Mouse (Mus musculus): Measurements from ENCODE around the gene Msrb3. TPM values are rescaled to one million over a fixed set of nuclear protein-coding genes. Genes with fewer than 3 reads are reported as not detected.

Msrb3 gene
- total and polyA plus RNA-seq, 2 experiments from 2014 or later: 1.6 to 5.6 TPM

- no peak for TF ChIP-seq CTCF (IDR thresholded peaks at IDR 0.05; ENCODE audit: low read depth)
- DNase-seq (ENCODE audit: low spot score): no peak
- no peak overlapping the region for H3K4me2 ChIP-seq (ENCODE audit: low read depth, low read length)
- no peaks in the 10 kb centered on the region for H3K27me3 ChIP-seq (ENCODE audit: insufficient read depth, low read length)
- H3K4me3 ChIP-seq (ENCODE audit: low read length): no peak overlapping the region
- H3K36me3 ChIP-seq (ENCODE audit: insufficient read depth, low read length): no peaks in the 10 kb centered on the region
- no peaks in the 10 kb centered on the region for H3K9me3 ChIP-seq (ENCODE audit: low read length)
- no peak for ATAC-seq
- no peak overlapping the region for H3K27ac ChIP-seq
- no peaks in the 10 kb centered on the region for H3K4me1 ChIP-seq (ENCODE audit: insufficient read depth, low read length)
- H3K9ac ChIP-seq (replicated peaks; ENCODE audit: low read length): no peak overlapping the region
- 81% methylated on average over 9 of the region's 9 CpGs for WGBS
These were observed 115.5 kb downstream of the Msrb3 start for GRCm38 (mm10) chr10:120783393-120783792.

- ATAC-seq (no peak), DNase-seq (ENCODE audit: low spot score) (no peak)
- no peaks in the 10 kb centered on the region for H3K27me3 ChIP-seq (ENCODE audit: insufficient read depth, low read length)
- no peaks in the 10 kb centered on the region for H3K4me1 ChIP-seq (ENCODE audit: insufficient read depth, low read length)
- no peak overlapping the region for H3K27ac ChIP-seq
- no peak overlapping the region for H3K4me3 ChIP-seq (ENCODE audit: low read length)
- no peaks in the 10 kb centered on the region for H3K9me3 ChIP-seq (ENCODE audit: low read length)
- no peak overlapping the region for H3K4me2 ChIP-seq (ENCODE audit: low read depth, low read length)
- H3K36me3 ChIP-seq (ENCODE audit: insufficient read depth, low read length): no peaks in the 10 kb centered on the region
- WGBS: 71% methylated on average over 3 of the region's 3 CpGs
- H3K9ac ChIP-seq (replicated peaks; ENCODE audit: low read length): no peak overlapping the region
- TF ChIP-seq CTCF (IDR thresholded peaks at IDR 0.05; ENCODE audit: low read depth): no peak
These were observed 121.4 kb downstream of the Msrb3 start for GRCm38 (mm10) chr10:120777499-120777898.

GRCm38 (mm10) chr10:120775361-120775760 lies 123.5 kb downstream of the Msrb3 start:
- Histone ChIP-seq H3K4me1 (ENCODE audit: insufficient read depth, low read length) (no peaks in the 10 kb centered on the region), H3K27ac (no peak overlapping the region), H3K9me3 (ENCODE audit: low read length) (no peaks in the 10 kb centered on the region), H3K9ac (replicated peaks; ENCODE audit: low read length) (no peak overlapping the region), H3K4me2 (ENCODE audit: low read depth, low read length) (no peak overlapping the region), H3K27me3 (ENCODE audit: insufficient read depth, low read length) (no peaks in the 10 kb centered on the region), H3K4me3 (ENCODE audit: low read length) (no peak overlapping the region), H3K36me3 (ENCODE audit: insufficient read depth, low read length) (no peaks in the 10 kb centered on the region)
- no peak for TF ChIP-seq CTCF (IDR thresholded peaks at IDR 0.05; ENCODE audit: low read depth)
- ATAC-seq (no peak), DNase-seq (ENCODE audit: low spot score) (no peak)
- 85% methylated on average over 4 of the region's 4 CpGs for WGBS

- no peak for TF ChIP-seq CTCF (IDR thresholded peaks at IDR 0.05; ENCODE audit: low read depth)
These were observed 131.5 kb downstream of the Msrb3 start for GRCm38 (mm10) chr10:120767418-120767817.

GRCm38 (mm10) chr10:120765398-120765797 lies 133.5 kb downstream of the Msrb3 start:
- ATAC-seq (no peak), DNase-seq (ENCODE audit: low spot score) (no peak)
- H3K9ac ChIP-seq (replicated peaks; ENCODE audit: low read length): no peak overlapping the region
- 88% methylated on average over 11 of the region's 11 CpGs for WGBS
- H3K36me3 ChIP-seq (ENCODE audit: insufficient read depth, low read length): no peaks in the 10 kb centered on the region
- peaks cover 5% of the 10 kb centered on the region for H3K4me1 ChIP-seq (ENCODE audit: insufficient read depth, low read length)
- TF ChIP-seq CTCF (IDR thresholded peaks at IDR 0.05; ENCODE audit: low read depth): no peak
- no peak overlapping the region for H3K4me3 ChIP-seq (ENCODE audit: low read length)
- no peak overlapping the region for H3K27ac ChIP-seq
- no peaks in the 10 kb centered on the region for H3K27me3 ChIP-seq (ENCODE audit: insufficient read depth, low read length)
- H3K9me3 ChIP-seq (ENCODE audit: low read length): no peaks in the 10 kb centered on the region
- no peak overlapping the region for H3K4me2 ChIP-seq (ENCODE audit: low read depth, low read length)

More at GRCm38 (mm10) chr10:120767418-120767817, 131.5 kb downstream of the Msrb3 start:
- no peaks in the 10 kb centered on the region for H3K27me3 ChIP-seq (ENCODE audit: insufficient read depth, low read length)
- H3K4me3 ChIP-seq (ENCODE audit: low read length): no peak overlapping the region
- peaks cover 5% of the 10 kb centered on the region for H3K4me1 ChIP-seq (ENCODE audit: insufficient read depth, low read length)
- no peak overlapping the region for H3K4me2 ChIP-seq (ENCODE audit: low read depth, low read length)
- H3K9ac ChIP-seq (replicated peaks; ENCODE audit: low read length): no peak overlapping the region
- no peaks in the 10 kb centered on the region for H3K36me3 ChIP-seq (ENCODE audit: insufficient read depth, low read length)
- WGBS: 96% methylated on average over 3 of the region's 3 CpGs
- no peak overlapping the region for H3K27ac ChIP-seq
- DNase-seq (ENCODE audit: low spot score): no peak
- no peaks in the 10 kb centered on the region for H3K9me3 ChIP-seq (ENCODE audit: low read length)
- ATAC-seq: no peak

- peak; percentile 68 for DNase-seq (ENCODE audit: low spot score)
- no peaks in the 10 kb centered on the region for H3K36me3 ChIP-seq (ENCODE audit: insufficient read depth, low read length)
- no peak overlapping the region for H3K9ac ChIP-seq (replicated peaks; ENCODE audit: low read length)
- H3K4me3 ChIP-seq (ENCODE audit: low read length): no peak overlapping the region
- H3K4me1 ChIP-seq (ENCODE audit: insufficient read depth, low read length): peaks cover 5% of the 10 kb centered on the region
- WGBS: 44% methylated on average over 13 of the region's 13 CpGs
- H3K4me2 ChIP-seq (ENCODE audit: low read depth, low read length): no peak overlapping the region
- TF ChIP-seq CTCF (IDR thresholded peaks at IDR 0.05; ENCODE audit: low read depth): no peak
- no peak overlapping the region for H3K27ac ChIP-seq
- peak; percentile 93 for ATAC-seq
- H3K9me3 ChIP-seq (ENCODE audit: low read length): no peaks in the 10 kb centered on the region
- H3K27me3 ChIP-seq (ENCODE audit: insufficient read depth, low read length): no peaks in the 10 kb centered on the region
These were observed 135.0 kb downstream of the Msrb3 start for GRCm38 (mm10) chr10:120763656-120764466.

GRCm38 (mm10) chr10:120762958-120763357 lies 135.9 kb downstream of the Msrb3 start:
- Histone ChIP-seq H3K36me3 (ENCODE audit: insufficient read depth, low read length) (no peaks in the 10 kb centered on the region), H3K4me2 (ENCODE audit: low read depth, low read length) (no peak overlapping the region), H3K4me1 (ENCODE audit: insufficient read depth, low read length) (peaks cover 5% of the 10 kb centered on the region), H3K27ac (no peak overlapping the region), H3K4me3 (ENCODE audit: low read length) (no peak overlapping the region), H3K9ac (replicated peaks; ENCODE audit: low read length) (no peak overlapping the region), H3K9me3 (ENCODE audit: low read length) (no peaks in the 10 kb centered on the region), H3K27me3 (ENCODE audit: insufficient read depth, low read length) (no peaks in the 10 kb centered on the region)
- ATAC-seq: no peak
- 59% methylated on average over 12 of the region's 12 CpGs for WGBS
- peak; percentile 29 for DNase-seq (ENCODE audit: low spot score)
- no peak for TF ChIP-seq CTCF (IDR thresholded peaks at IDR 0.05; ENCODE audit: low read depth)

All from hindbrain, postnatal 0 days (tissue).